Mouse (Mus musculus): ENCODE data around the gene Otulinl. TPM values are rescaled to one million over a fixed set of nuclear protein-coding genes. Genes with fewer than 3 reads are reported as not detected.

Otulinl gene
- polyA plus RNA-seq, 1 experiment from 2014 or later: 4.4 TPM

DNA sequence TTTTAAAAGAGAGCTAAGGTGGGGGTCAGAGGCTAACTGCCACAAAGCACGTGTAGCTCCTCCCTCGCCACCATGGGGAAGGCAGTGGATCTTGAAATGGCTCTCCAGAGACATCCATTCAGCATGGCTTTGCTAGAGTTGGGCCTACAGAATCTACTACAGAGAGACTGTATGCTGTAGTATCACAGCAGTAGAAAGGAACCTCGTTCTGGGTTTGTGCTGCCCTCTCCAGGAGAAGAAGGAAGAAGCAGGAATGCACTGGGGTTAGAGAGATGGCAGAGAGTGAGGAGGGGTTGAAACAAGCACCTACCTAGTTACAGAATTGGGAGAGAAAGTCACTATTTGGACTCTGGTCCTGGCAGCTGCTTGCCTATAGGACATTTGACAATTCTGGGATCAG lies 34.0 kb upstream of the Otulinl start:
- H3K9ac ChIP-seq (ENCODE audit: low read length): 0 out of 2 replicates have a peak overlapping the region, but pooled peaks have one; percentile 38
- H3K4me1 ChIP-seq (ENCODE audit: control insufficient read depth in 2 of 2, insufficient read depth in 2 of 2, low read length in 2 of 2): no peaks in the 10 kb centered on the region
- no peak overlapping the region for H3K4me2 ChIP-seq (ENCODE audit: low read length)
- no peaks in the 10 kb centered on the region for H3K36me3 ChIP-seq (ENCODE audit: control insufficient read depth, insufficient read depth, low read length)
- H3K4me3 ChIP-seq (ENCODE audit: control insufficient read depth in 1 of 2, insufficient read depth in 1 of 2, low read depth in 1 of 2, low read length in 2 of 2): no peak overlapping the region
- no peaks in the 10 kb centered on the region for H3K27me3 ChIP-seq (ENCODE audit: control insufficient read depth, insufficient read depth, low read length)
- no peak overlapping the region for H3K27ac ChIP-seq (replicated peaks in 1 of 2; ENCODE audit: control insufficient read depth in 1 of 2, insufficient read depth in 1 of 2, low read depth in 2 of 2, low read length in 2 of 2)
- no peak for ATAC-seq (ENCODE audit: insufficient number of reproducible peaks, insufficient read depth, low FRiP score, low read depth)
- WGBS: 33% methylated on average over 3 of the region's 3 CpGs
- H3K9me3 ChIP-seq (ENCODE audit: control insufficient read depth, low read length): no peaks in the 10 kb centered on the region

DNA sequence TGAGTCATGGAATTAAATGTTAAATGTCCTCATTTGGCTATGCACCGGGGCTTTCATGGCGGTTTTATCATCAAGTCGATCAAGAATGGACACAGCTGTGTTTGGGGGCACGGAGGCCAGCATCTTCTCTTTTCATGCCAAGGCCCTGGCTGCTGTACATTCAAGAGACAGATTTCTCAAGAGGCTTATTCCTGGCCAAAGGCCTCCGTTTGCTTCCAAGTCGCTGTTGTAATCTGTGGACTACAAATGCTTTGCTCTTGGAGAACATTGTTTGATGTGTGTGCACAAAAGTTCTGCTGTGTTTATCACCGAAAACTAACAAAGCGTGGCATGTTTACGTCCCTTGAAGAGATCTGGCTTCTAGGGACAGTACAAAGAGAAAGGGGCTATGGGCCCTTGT lies 29.3 kb upstream of the Otulinl start:
- 87% methylated on average over 9 of the region's 9 CpGs for WGBS
- no peak for ATAC-seq (ENCODE audit: insufficient number of reproducible peaks, insufficient read depth, low FRiP score, low read depth)
- Histone ChIP-seq H3K27me3 (ENCODE audit: control insufficient read depth, insufficient read depth, low read length) (no peaks in the 10 kb centered on the region), H3K27ac (replicated peaks in 1 of 2; ENCODE audit: control insufficient read depth in 1 of 2, insufficient read depth in 1 of 2, low read depth in 2 of 2, low read length in 2 of 2) (no peak overlapping the region), H3K4me1 (ENCODE audit: control insufficient read depth in 2 of 2, insufficient read depth in 2 of 2, low read length in 2 of 2) (no peaks in the 10 kb centered on the region), H3K4me3 (ENCODE audit: control insufficient read depth in 1 of 2, insufficient read depth in 1 of 2, low read depth in 1 of 2, low read length in 2 of 2) (no peak overlapping the region), H3K9ac (ENCODE audit: low read length) (no peak overlapping the region), H3K36me3 (ENCODE audit: control insufficient read depth, insufficient read depth, low read length) (no peaks in the 10 kb centered on the region), H3K4me2 (ENCODE audit: low read length) (no peak overlapping the region), H3K9me3 (ENCODE audit: control insufficient read depth, low read length) (no peaks in the 10 kb centered on the region)

DNA sequence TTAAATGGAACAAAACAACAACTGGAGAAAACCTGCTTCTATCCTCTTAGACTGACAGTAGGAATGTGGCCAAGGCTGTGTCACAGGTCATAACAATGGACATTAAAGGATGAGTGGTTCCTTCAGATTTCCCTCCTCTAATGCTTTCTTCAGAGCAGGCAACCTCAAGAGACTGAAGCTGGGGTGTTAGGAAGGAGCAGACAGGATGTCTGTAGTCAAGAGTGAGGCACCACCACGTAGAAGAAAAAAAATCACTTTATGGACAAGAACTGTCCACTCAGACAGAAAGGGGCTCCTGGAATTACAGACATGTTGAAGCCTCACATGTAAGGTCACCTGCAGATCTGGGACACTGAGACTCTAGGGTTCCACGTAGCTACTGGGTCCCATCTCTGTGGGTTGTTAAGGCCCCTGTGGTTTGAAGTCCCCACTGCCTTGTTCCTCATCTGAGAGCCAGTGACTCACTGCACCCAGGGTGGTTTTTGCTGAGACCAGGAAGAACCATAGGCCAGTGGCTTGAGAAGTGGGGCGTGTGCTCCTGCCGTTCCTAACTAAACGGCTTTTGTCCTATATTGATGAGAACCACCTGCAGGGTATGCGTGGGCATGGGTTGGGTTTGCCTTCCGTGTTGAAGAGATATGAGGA lies 27.7 kb upstream of the Otulinl start:
- no peak overlapping the region for H3K27ac ChIP-seq (replicated peaks in 1 of 2; ENCODE audit: control insufficient read depth in 1 of 2, insufficient read depth in 1 of 2, low read depth in 2 of 2, low read length in 2 of 2)
- H3K27me3 ChIP-seq (ENCODE audit: control insufficient read depth, insufficient read depth, low read length): no peaks in the 10 kb centered on the region
- ATAC-seq (ENCODE audit: insufficient number of reproducible peaks, insufficient read depth, low FRiP score, low read depth): no peak
- H3K4me1 ChIP-seq (ENCODE audit: control insufficient read depth in 2 of 2, insufficient read depth in 2 of 2, low read length in 2 of 2): no peaks in the 10 kb centered on the region
- WGBS: 87% methylated on average over 7 of the region's 7 CpGs
- no peaks in the 10 kb centered on the region for H3K9me3 ChIP-seq (ENCODE audit: control insufficient read depth, low read length)
- H3K4me3 ChIP-seq (ENCODE audit: control insufficient read depth in 1 of 2, insufficient read depth in 1 of 2, low read depth in 1 of 2, low read length in 2 of 2): no peak overlapping the region
- H3K36me3 ChIP-seq (ENCODE audit: control insufficient read depth, insufficient read depth, low read length): no peaks in the 10 kb centered on the region
- no peak overlapping the region for H3K4me2 ChIP-seq (ENCODE audit: low read length)
- no peak overlapping the region for H3K9ac ChIP-seq (ENCODE audit: low read length)

- Histone ChIP-seq H3K27me3 (ENCODE audit: control insufficient read depth, insufficient read depth, low read length) (no peaks in the 10 kb centered on the region), H3K36me3 (ENCODE audit: control insufficient read depth, insufficient read depth, low read length) (no peaks in the 10 kb centered on the region), H3K27ac (replicated peaks in 1 of 2; ENCODE audit: control insufficient read depth in 1 of 2, insufficient read depth in 1 of 2, low read depth in 2 of 2, low read length in 2 of 2) (no peak overlapping the region), H3K9ac (ENCODE audit: low read length) (no peak overlapping the region), H3K9me3 (ENCODE audit: control insufficient read depth, low read length) (no peaks in the 10 kb centered on the region), H3K4me1 (ENCODE audit: control insufficient read depth in 2 of 2, insufficient read depth in 2 of 2, low read length in 2 of 2) (no peaks in the 10 kb centered on the region), H3K4me3 (ENCODE audit: control insufficient read depth in 1 of 2, insufficient read depth in 1 of 2, low read depth in 1 of 2, low read length in 2 of 2) (no peak overlapping the region), H3K4me2 (ENCODE audit: low read length) (no peak overlapping the region)
- 67% methylated on average over 3 of the region's 3 CpGs for WGBS
- ATAC-seq (ENCODE audit: insufficient number of reproducible peaks, insufficient read depth, low FRiP score, low read depth): no peak
Observed at GRCm38 (mm10) chr15:27708499-27708898, 27.1 kb upstream of the Otulinl start.

DNA sequence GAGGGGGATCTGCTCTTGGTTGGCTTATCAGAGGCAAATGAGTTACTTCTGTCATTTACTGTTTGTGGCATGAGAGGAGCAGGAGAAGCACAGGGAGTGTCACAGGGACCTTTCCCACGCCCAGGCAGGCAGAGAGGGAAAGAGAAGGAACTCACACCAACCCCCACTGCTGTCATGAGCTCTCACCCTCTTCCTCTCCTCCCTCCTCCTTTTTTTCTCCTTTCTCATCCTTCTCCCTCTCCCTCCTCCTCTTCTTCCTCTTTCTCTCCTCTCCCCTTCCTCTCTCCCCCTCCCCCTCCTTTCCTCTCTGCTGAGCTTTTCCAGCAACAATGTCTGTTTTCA lies 21.6 kb upstream of the Otulinl start:
- no peak overlapping the region for H3K4me2 ChIP-seq (ENCODE audit: low read length)
- H3K4me3 ChIP-seq (ENCODE audit: control insufficient read depth in 1 of 2, insufficient read depth in 1 of 2, low read depth in 1 of 2, low read length in 2 of 2): no peak overlapping the region
- WGBS: 0% methylated on average over 1 of the region's 1 CpGs
- no peaks in the 10 kb centered on the region for H3K36me3 ChIP-seq (ENCODE audit: control insufficient read depth, insufficient read depth, low read length)
- H3K4me1 ChIP-seq (ENCODE audit: control insufficient read depth in 2 of 2, insufficient read depth in 2 of 2, low read length in 2 of 2): peaks cover 0 to 7% of the 10 kb centered on the region in 2 experiments; a peak in 2 of 4 replicates
- H3K27me3 ChIP-seq (ENCODE audit: control insufficient read depth, insufficient read depth, low read length): no peaks in the 10 kb centered on the region
- no peak overlapping the region for H3K9ac ChIP-seq (ENCODE audit: low read length)
- ATAC-seq (ENCODE audit: insufficient number of reproducible peaks, insufficient read depth, low FRiP score, low read depth): no peak
- peak overlapping the region in 1 of 2 experiments; percentile 32; a peak in 2 of 4 replicates for H3K27ac ChIP-seq (replicated peaks in 1 of 2; ENCODE audit: control insufficient read depth in 1 of 2, insufficient read depth in 1 of 2, low read depth in 2 of 2, low read length in 2 of 2)
- no peaks in the 10 kb centered on the region for H3K9me3 ChIP-seq (ENCODE audit: control insufficient read depth, low read length)

GRCm38 (mm10) chr15:27702031-27702971 lies 20.9 kb upstream of the Otulinl start:
- 30% methylated on average over 11 of the region's 11 CpGs for WGBS
- Histone ChIP-seq H3K36me3 (ENCODE audit: control insufficient read depth, insufficient read depth, low read length) (no peaks in the 10 kb centered on the region), H3K27ac (replicated peaks in 1 of 2; ENCODE audit: control insufficient read depth in 1 of 2, insufficient read depth in 1 of 2, low read depth in 2 of 2, low read length in 2 of 2) (peak overlapping the region in 1 of 2 experiments; percentile 32; a peak in 2 of 4 replicates), H3K27me3 (ENCODE audit: control insufficient read depth, insufficient read depth, low read length) (no peaks in the 10 kb centered on the region), H3K4me2 (ENCODE audit: low read length) (no peak overlapping the region), H3K9me3 (ENCODE audit: control insufficient read depth, low read length) (no peaks in the 10 kb centered on the region), H3K4me1 (ENCODE audit: control insufficient read depth in 2 of 2, insufficient read depth in 2 of 2, low read length in 2 of 2) (peaks cover 0 to 7% of the 10 kb centered on the region in 2 experiments; a peak in 2 of 4 replicates), H3K9ac (ENCODE audit: low read length) (no peak overlapping the region), H3K4me3 (ENCODE audit: control insufficient read depth in 1 of 2, insufficient read depth in 1 of 2, low read depth in 1 of 2, low read length in 2 of 2) (no peak overlapping the region)
- no peak for ATAC-seq (ENCODE audit: insufficient number of reproducible peaks, insufficient read depth, low FRiP score, low read depth)

DNA sequence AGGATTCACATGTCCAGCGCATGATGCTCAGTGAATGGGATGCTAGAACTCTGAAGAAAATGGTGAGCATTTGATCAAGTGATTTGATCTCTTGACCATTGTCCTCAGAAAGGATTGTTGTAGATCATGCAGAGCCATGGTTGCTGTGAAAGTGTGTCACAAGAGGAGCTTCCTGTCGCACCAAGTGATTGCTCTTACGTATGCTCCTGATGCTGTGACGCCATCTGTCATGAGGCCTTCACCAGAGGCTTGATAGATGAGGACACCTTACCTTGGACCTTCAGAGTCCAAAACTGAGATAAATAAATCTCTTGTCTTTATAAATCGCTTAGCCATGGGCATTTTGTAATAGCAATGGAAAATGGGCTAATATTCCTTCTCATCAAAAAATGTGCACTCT lies 16.3 kb upstream of the Otulinl start:
- no peak for ATAC-seq (ENCODE audit: insufficient number of reproducible peaks, insufficient read depth, low FRiP score, low read depth)

More for the DNA sequence above, 16.3 kb upstream of the Otulinl start:
- Histone ChIP-seq H3K9ac (ENCODE audit: low read length) (no peak overlapping the region), H3K4me1 (ENCODE audit: control insufficient read depth in 2 of 2, insufficient read depth in 2 of 2, low read length in 2 of 2) (peaks cover 0 to 3% of the 10 kb centered on the region in 2 experiments; a peak in 2 of 4 replicates), H3K9me3 (ENCODE audit: control insufficient read depth, low read length) (no peaks in the 10 kb centered on the region), H3K4me2 (ENCODE audit: low read length) (no peak overlapping the region), H3K36me3 (ENCODE audit: control insufficient read depth, insufficient read depth, low read length) (no peaks in the 10 kb centered on the region), H3K27me3 (ENCODE audit: control insufficient read depth, insufficient read depth, low read length) (no peaks in the 10 kb centered on the region), H3K27ac (replicated peaks in 1 of 2; ENCODE audit: control insufficient read depth in 1 of 2, insufficient read depth in 1 of 2, low read depth in 2 of 2, low read length in 2 of 2) (no peak overlapping the region), H3K4me3 (ENCODE audit: control insufficient read depth in 1 of 2, insufficient read depth in 1 of 2, low read depth in 1 of 2, low read length in 2 of 2) (no peak overlapping the region)
- 86% methylated on average over 5 of the region's 5 CpGs for whole genome bisulfite sequencing
